Mouse (Mus musculus) gastrocnemius, postnatal 25 days (tissue): ENCODE data around the gene St6galnac3. TPM values are rescaled to one million over a fixed set of nuclear protein-coding genes. Genes with fewer than 3 reads are reported as not detected.

Source experiments
- DNase-seq: peaks from one replicate; pipeline ENCODE4 v3.0.0; 2022
- total RNA-seq, 2 experiments: library from RNA; stranded (reverse); gene quantifications; 1 replicate in 1 of 2; 2 replicates in 1 of 2; pipeline ENCODE4 v1.2.3; 2021

The St6galnac3 gene
- total RNA-seq, 2 experiments from 2014 or later = 2.3 to 2.8 TPM

GRCm38 (mm10) chr3:153733364-153734159 lies 8.6 kb upstream of the St6galnac3 start:
- no peak for DNase-seq

GRCm38 (mm10) chr3:153732749-153733148 lies 7.8 kb upstream of the St6galnac3 start:
- DNase-seq = no peak

- DNase-seq = no peak
These were observed 7.1 kb upstream of the St6galnac3 start for GRCm38 (mm10) chr3:153732035-153732434.

- DNase-seq = no peak
These were observed 3.6 kb upstream of the St6galnac3 start for GRCm38 (mm10) chr3:153728577-153728976.

GRCm38 (mm10) chr3:153723467-153724079 lies 1.4 kb downstream of the St6galnac3 start:
- no peak for DNase-seq

GRCm38 (mm10) chr3:153721525-153721924 lies 3.4 kb downstream of the St6galnac3 start:
- no peak for DNase-seq

- no peak for DNase-seq
These were observed 4.1 kb downstream of the St6galnac3 start for GRCm38 (mm10) chr3:153720922-153721321.

- no peak for DNase-seq
These were observed 4.7 kb downstream of the St6galnac3 start for GRCm38 (mm10) chr3:153720296-153720695.

- DNase-seq = no peak
These were observed 5.6 kb downstream of the St6galnac3 start for GRCm38 (mm10) chr3:153719256-153719970.

- DNase-seq = no peak
These were observed 6.2 kb downstream of the St6galnac3 start for GRCm38 (mm10) chr3:153718724-153719123.

- DNase-seq = no peak
These were observed 7.2 kb downstream of the St6galnac3 start for GRCm38 (mm10) chr3:153717742-153718141.

GRCm38 (mm10) chr3:153715646-153716045 lies 9.3 kb downstream of the St6galnac3 start:
- DNase-seq = no peak

- no peak for DNase-seq
These were observed 14.4 kb downstream of the St6galnac3 start for GRCm38 (mm10) chr3:153710545-153710944.

- no peak for DNase-seq
These were observed 17.3 kb downstream of the St6galnac3 start for GRCm38 (mm10) chr3:153707687-153708086.

- no peak for DNase-seq
These were observed 18.1 kb downstream of the St6galnac3 start for GRCm38 (mm10) chr3:153706901-153707300.

GRCm38 (mm10) chr3:153701752-153702740 lies 22.9 kb downstream of the St6galnac3 start:
- DNase-seq = no peak

- no peak for DNase-seq
These were observed 23.8 kb downstream of the St6galnac3 start for GRCm38 (mm10) chr3:153701172-153701571.

GRCm38 (mm10) chr3:153699086-153699485 lies 25.9 kb downstream of the St6galnac3 start:
- no peak for DNase-seq

GRCm38 (mm10) chr3:153692978-153693377 lies 32.0 kb downstream of the St6galnac3 start:
- no peak for DNase-seq

- DNase-seq = no peak
These were observed 32.7 kb downstream of the St6galnac3 start for GRCm38 (mm10) chr3:153692206-153692813.

- DNase-seq = no peak
These were observed 33.4 kb downstream of the St6galnac3 start for GRCm38 (mm10) chr3:153691537-153691936.
